Mouse (Mus musculus): ENCODE data around the gene Ntrk3. TPM values are rescaled to one million over a fixed set of nuclear protein-coding genes. Genes with fewer than 3 reads are reported as not detected.

Ntrk3 gene
- polyA plus RNA-seq, 1 experiment from 2014 or later, result 3.8 TPM

GRCm38 (mm10) chr7:78566617-78567016 lies 171.2 kb downstream of the Ntrk3 start:
- no peak for DNase-seq (ENCODE audit: extremely low spot score, low spot score)
- no peak overlapping the region for H3K27ac ChIP-seq
- H3K4me1 ChIP-seq, result peaks cover 9% of the 10 kb centered on the region
- peaks cover 6% of the 10 kb centered on the region; the same call in 1 of the 2 replicates for H3K27me3 ChIP-seq (ENCODE audit: poor library complexity, severe bottlenecking)
- no peaks in the 10 kb centered on the region for H3K36me3 ChIP-seq (replicated peaks)
- 49% methylated on average over 3 of the region's 3 CpGs for WGBS
- H3K9me3 ChIP-seq, result no peaks in the 10 kb centered on the region
- H3K4me3 ChIP-seq, result no peak overlapping the region

DNA sequence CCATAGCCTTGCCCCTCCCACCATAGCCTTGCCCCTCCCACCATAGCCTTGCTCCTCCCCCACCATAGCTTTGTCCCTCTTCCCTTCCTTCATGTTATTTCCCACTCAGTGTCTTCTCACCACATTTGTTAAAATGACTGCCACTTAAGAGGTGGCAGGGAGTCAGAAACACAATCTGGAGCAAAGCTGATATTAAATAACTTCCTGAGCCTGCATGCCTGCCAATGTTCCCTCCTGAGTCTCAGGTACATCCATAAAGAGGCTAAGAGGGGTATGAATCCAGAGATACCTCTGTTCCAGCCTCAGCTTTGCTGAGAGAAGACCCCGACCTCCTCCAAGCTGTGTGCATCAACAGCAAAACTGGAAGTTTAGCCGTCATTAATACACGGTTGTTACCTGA lies 172.4 kb downstream of the Ntrk3 start:
- H3K27ac ChIP-seq, result no peak overlapping the region
- 96% methylated on average over 3 of the region's 3 CpGs for whole genome bisulfite sequencing
- H3K36me3 ChIP-seq (replicated peaks), result no peaks in the 10 kb centered on the region
- H3K9me3 ChIP-seq, result no peaks in the 10 kb centered on the region
- no peak overlapping the region for H3K4me3 ChIP-seq
- H3K27me3 ChIP-seq (ENCODE audit: poor library complexity, severe bottlenecking), result peaks cover 6% of the 10 kb centered on the region; the same call in 1 of the 2 replicates
- H3K4me1 ChIP-seq, result peaks cover 9% of the 10 kb centered on the region
- DNase-seq (ENCODE audit: extremely low spot score, low spot score), result no peak

DNA sequence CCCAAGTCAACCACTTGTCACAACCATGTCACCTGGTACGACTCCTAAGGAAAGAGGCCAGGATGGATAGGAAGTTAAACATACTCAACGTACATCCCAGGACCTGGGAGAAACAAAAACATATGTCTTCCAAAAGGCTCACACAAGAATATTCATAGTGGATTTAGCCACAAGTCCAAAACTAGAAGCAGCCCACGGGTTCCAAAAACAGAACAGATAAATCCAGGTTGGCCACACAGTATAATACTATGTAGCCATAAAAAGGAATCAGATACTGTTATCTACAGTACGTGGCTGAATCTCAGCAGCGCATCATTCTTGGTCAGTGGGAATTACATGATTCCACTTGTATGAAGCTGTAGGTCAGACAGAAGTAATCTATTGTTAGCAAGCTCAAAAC lies 179.3 kb downstream of the Ntrk3 start:
- no peak for DNase-seq (ENCODE audit: extremely low spot score, low spot score)
- no peaks in the 10 kb centered on the region for H3K4me1 ChIP-seq
- 92% methylated on average over 5 of the region's 5 CpGs for WGBS

GRCm38 (mm10) chr7:78555532-78555931 lies 182.3 kb downstream of the Ntrk3 start:
- WGBS, result 85% methylated on average over 5 of the region's 5 CpGs
- H3K27ac ChIP-seq, result no peak overlapping the region
- H3K36me3 ChIP-seq (replicated peaks), result no peaks in the 10 kb centered on the region
- no peaks in the 10 kb centered on the region for H3K4me1 ChIP-seq
- no peaks in the 10 kb centered on the region for H3K27me3 ChIP-seq (ENCODE audit: poor library complexity, severe bottlenecking)
- H3K9me3 ChIP-seq, result no peaks in the 10 kb centered on the region
- no peak overlapping the region for H3K4me3 ChIP-seq
- DNase-seq (ENCODE audit: extremely low spot score, low spot score), result no peak

More for the DNA sequence above, 179.3 kb downstream of the Ntrk3 start:
- Histone ChIP-seq H3K36me3 (replicated peaks) (no peaks in the 10 kb centered on the region), H3K27ac (no peak overlapping the region), H3K9me3 (no peaks in the 10 kb centered on the region), H3K27me3 (ENCODE audit: poor library complexity, severe bottlenecking) (no peaks in the 10 kb centered on the region), H3K4me3 (no peak overlapping the region)

- H3K4me1 ChIP-seq, result no peaks in the 10 kb centered on the region
- no peak overlapping the region for H3K27ac ChIP-seq
- DNase-seq (ENCODE audit: extremely low spot score, low spot score), result no peak
- WGBS, result 93% methylated on average over 8 of the region's 8 CpGs
- no peak overlapping the region for H3K4me3 ChIP-seq
- H3K36me3 ChIP-seq (replicated peaks), result no peaks in the 10 kb centered on the region
- no peaks in the 10 kb centered on the region for H3K9me3 ChIP-seq
- H3K27me3 ChIP-seq (ENCODE audit: poor library complexity, severe bottlenecking), result no peaks in the 10 kb centered on the region
These were observed 188.4 kb downstream of the Ntrk3 start for GRCm38 (mm10) chr7:78549461-78549860.

GRCm38 (mm10) chr7:78548721-78549120 lies 189.1 kb downstream of the Ntrk3 start:
- Histone ChIP-seq H3K36me3 (replicated peaks) (no peaks in the 10 kb centered on the region), H3K4me1 (no peaks in the 10 kb centered on the region), H3K9me3 (no peaks in the 10 kb centered on the region), H3K27me3 (ENCODE audit: poor library complexity, severe bottlenecking) (no peaks in the 10 kb centered on the region), H3K4me3 (no peak overlapping the region), H3K27ac (no peak overlapping the region)
- DNase-seq (ENCODE audit: extremely low spot score, low spot score), result no peak
- WGBS, result 95% methylated on average over 5 of the region's 5 CpGs

- no peak overlapping the region for H3K27ac ChIP-seq
- DNase-seq (ENCODE audit: extremely low spot score, low spot score), result no peak
- WGBS, result 83% methylated on average over 10 of the region's 10 CpGs
These were observed 191.3 kb downstream of the Ntrk3 start for GRCm38 (mm10) chr7:78546551-78546950.

GRCm38 (mm10) chr7:78542468-78542867 lies 195.3 kb downstream of the Ntrk3 start:
- Histone ChIP-seq H3K4me3 (no peak overlapping the region), H3K36me3 (replicated peaks) (no peaks in the 10 kb centered on the region), H3K27ac (no peak overlapping the region), H3K4me1 (peaks cover 3% of the 10 kb centered on the region; the same call in 1 of the 2 replicates), H3K27me3 (ENCODE audit: poor library complexity, severe bottlenecking) (no peaks in the 10 kb centered on the region), H3K9me3 (no peaks in the 10 kb centered on the region)
- no peak for DNase-seq (ENCODE audit: extremely low spot score, low spot score)
- 76% methylated on average over 4 of the region's 4 CpGs for WGBS

More at GRCm38 (mm10) chr7:78546551-78546950, 191.3 kb downstream of the Ntrk3 start:
- Histone ChIP-seq H3K36me3 (replicated peaks) (no peaks in the 10 kb centered on the region), H3K4me1 (peaks cover 3% of the 10 kb centered on the region; the same call in 1 of the 2 replicates), H3K4me3 (no peak overlapping the region), H3K9me3 (no peaks in the 10 kb centered on the region), H3K27me3 (ENCODE audit: poor library complexity, severe bottlenecking) (no peaks in the 10 kb centered on the region)

DNA sequence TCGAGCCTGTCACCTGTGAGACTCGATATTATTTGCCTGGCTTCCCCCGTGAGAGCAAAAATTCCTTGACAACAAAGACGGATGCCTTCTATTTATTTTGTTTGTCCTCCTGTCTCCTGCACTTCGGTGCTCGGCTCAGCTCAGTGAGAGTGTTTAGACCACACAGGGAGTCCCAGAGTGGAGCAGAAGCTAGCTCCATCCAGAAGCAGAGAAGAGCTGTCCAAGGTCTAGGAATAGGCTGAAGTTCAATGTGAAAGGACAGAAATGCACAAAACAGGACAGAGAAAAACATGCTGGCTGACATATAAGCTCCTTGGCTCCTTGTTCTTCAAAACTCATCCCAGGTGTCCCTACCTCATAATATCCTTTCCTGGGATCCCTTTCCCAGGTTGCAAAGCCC lies 207.5 kb downstream of the Ntrk3 start:
- Histone ChIP-seq H3K36me3 (replicated peaks) (no peaks in the 10 kb centered on the region), H3K27me3 (ENCODE audit: poor library complexity, severe bottlenecking) (no peaks in the 10 kb centered on the region), H3K9me3 (no peaks in the 10 kb centered on the region), H3K4me1 (no peaks in the 10 kb centered on the region), H3K27ac (no peak overlapping the region), H3K4me3 (no peak overlapping the region)
- 67% methylated on average over 6 of the region's 6 CpGs for WGBS
- no peak for DNase-seq (ENCODE audit: extremely low spot score, low spot score)

DNA sequence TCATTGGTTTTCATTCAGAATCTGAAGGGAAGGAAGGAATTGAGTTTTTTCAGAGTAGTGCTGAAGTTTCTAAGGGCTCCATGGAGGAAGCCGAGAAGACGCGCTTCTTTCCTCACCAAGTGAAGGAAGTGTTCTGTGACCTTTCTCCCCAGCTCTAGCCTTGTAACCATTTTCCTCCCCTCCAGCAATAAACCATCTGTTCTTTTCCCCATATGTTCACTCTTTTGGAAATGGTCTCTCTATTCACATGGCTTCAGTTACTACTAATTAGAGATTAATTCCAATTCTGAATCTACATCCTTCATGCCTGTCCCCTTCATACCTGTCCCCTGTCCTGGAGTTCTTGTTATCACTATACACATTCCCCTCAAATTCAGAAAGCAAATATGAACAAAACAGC lies 209.8 kb downstream of the Ntrk3 start:
- H3K4me1 ChIP-seq, result no peaks in the 10 kb centered on the region
- no peak overlapping the region for H3K4me3 ChIP-seq
- no peak overlapping the region for H3K27ac ChIP-seq
- no peak for DNase-seq (ENCODE audit: extremely low spot score, low spot score)
- H3K9me3 ChIP-seq, result no peaks in the 10 kb centered on the region
- H3K27me3 ChIP-seq (ENCODE audit: poor library complexity, severe bottlenecking), result no peaks in the 10 kb centered on the region
- H3K36me3 ChIP-seq (replicated peaks), result no peaks in the 10 kb centered on the region
- 98% methylated on average over 3 of the region's 3 CpGs for WGBS

GRCm38 (mm10) chr7:78527564-78527963 lies 210.2 kb downstream of the Ntrk3 start:
- Histone ChIP-seq H3K36me3 (replicated peaks) (no peaks in the 10 kb centered on the region), H3K27me3 (ENCODE audit: poor library complexity, severe bottlenecking) (no peaks in the 10 kb centered on the region), H3K4me3 (no peak overlapping the region), H3K9me3 (no peaks in the 10 kb centered on the region), H3K27ac (no peak overlapping the region), H3K4me1 (no peaks in the 10 kb centered on the region)
- 74% methylated on average over 4 of the region's 4 CpGs for WGBS
- no peak for DNase-seq (ENCODE audit: extremely low spot score, low spot score)

GRCm38 (mm10) chr7:78520243-78520927 lies 217.4 kb downstream of the Ntrk3 start:
- 92% methylated on average over 9 of the region's 9 CpGs for WGBS
- no peak overlapping the region for H3K4me3 ChIP-seq
- H3K36me3 ChIP-seq (replicated peaks), result no peaks in the 10 kb centered on the region
- DNase-seq (ENCODE audit: extremely low spot score, low spot score), result no peak
- H3K4me1 ChIP-seq, result peaks cover 3% of the 10 kb centered on the region; the same call in 1 of the 2 replicates
- no peaks in the 10 kb centered on the region for H3K27me3 ChIP-seq (ENCODE audit: poor library complexity, severe bottlenecking)
- no peak overlapping the region for H3K27ac ChIP-seq
- H3K9me3 ChIP-seq, result no peaks in the 10 kb centered on the region

DNA sequence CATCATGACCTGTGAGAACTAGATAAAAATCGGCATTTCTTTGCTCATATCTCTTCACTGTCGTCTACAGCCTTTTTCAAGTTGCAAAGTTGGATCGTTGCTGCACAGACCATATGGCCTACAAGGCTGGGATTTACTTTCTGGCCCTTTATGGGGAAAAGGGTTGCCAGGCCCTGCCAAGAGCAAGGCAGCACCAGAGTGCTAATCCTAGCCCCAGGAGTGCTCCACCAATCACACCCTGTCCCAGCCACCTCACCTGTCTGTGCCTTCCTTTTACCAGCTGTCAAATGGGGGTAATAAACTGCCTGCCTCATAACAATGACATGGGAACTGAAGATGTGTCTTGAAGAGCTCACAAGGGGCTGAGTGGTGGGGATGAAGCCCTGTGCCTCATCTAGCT lies 218.1 kb downstream of the Ntrk3 start:
- DNase-seq (ENCODE audit: extremely low spot score, low spot score), result no peak
- WGBS, result 86% methylated on average over 3 of the region's 3 CpGs
- H3K36me3 ChIP-seq (replicated peaks), result no peaks in the 10 kb centered on the region
- no peak overlapping the region for H3K4me3 ChIP-seq
- no peak overlapping the region for H3K27ac ChIP-seq
- no peaks in the 10 kb centered on the region for H3K27me3 ChIP-seq (ENCODE audit: poor library complexity, severe bottlenecking)
- no peaks in the 10 kb centered on the region for H3K9me3 ChIP-seq
- H3K4me1 ChIP-seq, result peaks cover 3% of the 10 kb centered on the region; the same call in 1 of the 2 replicates
